Mouse (Mus musculus) ES-Bruce4 (cell line): ENCODE results near the gene Prpsap1. TPM values are rescaled to one million over a fixed set of nuclear protein-coding genes. Genes with fewer than 3 reads are reported as not detected.

ENCODE experiments used
- H3K27ac ChIP-seq: 2 replicates; pipeline ENCODE4 v1.5.1; 2012; ENCODE audit warnings: low read length, inconsistent platforms; ENCODE audit not compliant: insufficient read depth
- H3K27me3 ChIP-seq: 2 replicates; pipeline ENCODE4 v1.6.1; 2012; ENCODE audit warnings: mild to moderate bottlenecking, low read length, inconsistent platforms; ENCODE audit not compliant: control insufficient read depth, poor library complexity, insufficient read depth, severe bottlenecking
- H3K36me3 ChIP-seq: 2 replicates; pipeline ENCODE4 v1.6.1; 2012; ENCODE audit warnings: inconsistent platforms, mild to moderate bottlenecking, low read length, moderate library complexity; ENCODE audit not compliant: control insufficient read depth, poor library complexity, insufficient read depth, severe bottlenecking
- H3K4me1 ChIP-seq: one replicate; pipeline ENCODE4 v1.8.1; 2011; ENCODE audit warnings: low read length; ENCODE audit not compliant: control insufficient read depth, insufficient read depth
- H3K4me3 ChIP-seq: 2 replicates; pipeline ENCODE4 v1.5.1; 2011; ENCODE audit warnings: low read depth, mild to moderate bottlenecking, low read length
- H3K9ac ChIP-seq: 2 replicates; pipeline ENCODE4 v1.6.1; 2012; ENCODE audit warnings: low read depth, mild to moderate bottlenecking, inconsistent platforms; ENCODE audit not compliant: poor library complexity, severe bottlenecking
- H3K9me3 ChIP-seq: replicated peaks from 2 replicates; pipeline ENCODE4 v1.6.1; 2012; ENCODE audit warnings: mild to moderate bottlenecking, low read length, inconsistent platforms; ENCODE audit not compliant: control insufficient read depth, poor library complexity, insufficient read depth, severe bottlenecking
- CTCF ChIP-seq: IDR thresholded peaks from one replicate; pipeline ENCODE4 v1.8.1; 2011; ENCODE audit warnings: low read depth, low read length
- EP300 ChIP-seq: IDR thresholded peaks from 2 replicates; pipeline ENCODE4 v1.6.1; 2011; ENCODE audit warnings: low read depth, low read length; ENCODE audit not compliant: insufficient read depth
- POLR2A ChIP-seq: IDR thresholded peaks from one replicate; pipeline ENCODE4 v1.8.1; 2011; ENCODE audit warnings: low read length; ENCODE audit not compliant: insufficient read depth
- polyA plus RNA-seq: library from polyadenylated mRNA; stranded (reverse); fragments of >200 nt; gene quantifications from 2 replicates; pipeline ENCODE4 v1.2.4, GENCODE M21; 2011; ENCODE audit warnings: low read depth; ENCODE audit not compliant: missing spikeins, insufficient read depth, insufficient read length

Prpsap1 gene
- polyA plus RNA-seq, 1 experiment: 116 TPM

- Histone ChIP-seq H3K4me1 (no peaks in the 10 kb centered on the region), H3K4me3 (no peak overlapping the region), H3K27me3 (no peaks in the 10 kb centered on the region), H3K27ac (no peak overlapping the region), H3K9me3 (no peaks in the 10 kb centered on the region), H3K36me3 (peaks cover 51% of the 10 kb centered on the region), H3K9ac (no peak overlapping the region)
- TF ChIP-seq POLR2A (no peak), CTCF (no peak), EP300 (no peak)
Measured at GRCm38 (mm10) chr11:116484261-116484660, 9.7 kb downstream of the Prpsap1 start.

GRCm38 (mm10) chr11:116481776-116482175 is 12.2 kb downstream of the Prpsap1 start:
- no peak overlapping the region for H3K4me3 ChIP-seq
- TF ChIP-seq EP300 (no peak), POLR2A (no peak), CTCF (no peak)
- no peak overlapping the region for H3K9ac ChIP-seq
- peaks cover 68% of the 10 kb centered on the region for H3K36me3 ChIP-seq
- no peaks in the 10 kb centered on the region for H3K27me3 ChIP-seq
- H3K9me3 ChIP-seq: no peaks in the 10 kb centered on the region
- no peak overlapping the region for H3K27ac ChIP-seq
- H3K4me1 ChIP-seq: no peaks in the 10 kb centered on the region

DNA sequence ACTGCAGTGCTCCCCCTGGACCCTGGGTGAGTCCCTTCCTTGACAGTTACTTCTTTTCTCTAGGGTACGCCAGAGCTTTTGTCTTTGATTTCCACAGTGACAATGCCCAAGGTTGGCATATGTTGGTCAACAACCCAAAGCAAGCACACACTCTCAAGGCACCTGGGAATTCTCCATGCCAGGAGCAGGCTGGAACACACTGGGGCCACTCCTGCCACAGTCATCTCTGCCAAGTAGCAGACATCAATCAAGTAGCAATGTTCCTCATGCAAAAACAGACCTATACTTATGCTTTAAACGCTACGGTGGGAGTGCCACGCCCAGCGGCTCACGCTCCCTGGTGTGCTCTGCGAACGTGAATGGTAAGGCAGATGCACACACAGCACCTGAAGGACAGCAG is 13.0 kb downstream of the Prpsap1 start:
- H3K27ac ChIP-seq: no peak overlapping the region
- peaks cover 70% of the 10 kb centered on the region for H3K36me3 ChIP-seq
- H3K27me3 ChIP-seq: no peaks in the 10 kb centered on the region
- no peaks in the 10 kb centered on the region for H3K9me3 ChIP-seq
- H3K9ac ChIP-seq: no peak overlapping the region
- TF ChIP-seq EP300: no peak
- no peak for TF ChIP-seq POLR2A
- TF ChIP-seq CTCF: no peak
- no peak overlapping the region for H3K4me3 ChIP-seq
- H3K4me1 ChIP-seq: no peaks in the 10 kb centered on the region

- no peaks in the 10 kb centered on the region for H3K9me3 ChIP-seq
- H3K4me1 ChIP-seq: no peaks in the 10 kb centered on the region
- no peak overlapping the region for H3K27ac ChIP-seq
- no peak for TF ChIP-seq POLR2A
- TF ChIP-seq CTCF: no peak
- no peak for TF ChIP-seq EP300
- no peak overlapping the region for H3K4me3 ChIP-seq
- no peaks in the 10 kb centered on the region for H3K27me3 ChIP-seq
- H3K9ac ChIP-seq: no peak overlapping the region
- H3K36me3 ChIP-seq: peaks cover 70% of the 10 kb centered on the region
Measured at GRCm38 (mm10) chr11:116479832-116480231, 14.2 kb downstream of the Prpsap1 start.

DNA sequence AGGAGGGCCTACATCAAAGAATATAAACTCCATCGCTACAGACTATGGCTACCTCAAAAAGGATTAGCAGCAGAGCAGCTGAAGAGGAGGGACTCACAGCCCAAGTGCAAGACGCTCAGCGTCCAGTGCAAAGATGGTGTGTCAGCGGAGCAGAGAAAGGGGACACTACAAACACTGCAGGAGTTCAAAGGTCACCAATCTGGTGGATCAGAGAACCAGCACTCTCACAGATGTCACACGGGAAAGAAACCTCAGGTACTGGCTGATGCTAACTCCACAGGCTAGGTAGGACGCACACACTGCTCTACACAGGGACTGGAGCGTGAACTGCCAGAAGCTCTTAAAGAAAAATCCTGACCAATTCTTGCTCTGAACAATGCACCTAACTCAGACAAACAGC is 15.0 kb downstream of the Prpsap1 start:
- TF ChIP-seq EP300 (no peak), CTCF (no peak), POLR2A (no peak)
- Histone ChIP-seq H3K9ac (no peak overlapping the region), H3K9me3 (no peaks in the 10 kb centered on the region), H3K4me1 (no peaks in the 10 kb centered on the region), H3K4me3 (no peak overlapping the region), H3K27ac (no peak overlapping the region), H3K36me3 (peaks cover 67% of the 10 kb centered on the region), H3K27me3 (no peaks in the 10 kb centered on the region)

- Histone ChIP-seq H3K27ac (no peak overlapping the region), H3K27me3 (no peaks in the 10 kb centered on the region), H3K4me1 (no peaks in the 10 kb centered on the region), H3K4me3 (no peak overlapping the region), H3K36me3 (peaks cover 64% of the 10 kb centered on the region), H3K9me3 (no peaks in the 10 kb centered on the region), H3K9ac (no peak overlapping the region)
- TF ChIP-seq POLR2A (no peak), CTCF (no peak), EP300 (no peak)
Measured at GRCm38 (mm10) chr11:116477160-116477759, 16.7 kb downstream of the Prpsap1 start.
